Comparison of ENCODE assay signal across 8 mouse cellular contexts in genomic region chr10:8742872-8743271, GRCm38 (mm10).
DNase-seq lines count a peak whose midpoint lies in the region; ATAC-seq and TF ChIP-seq lines count a peak whose summit lies in the region.

No protein-coding gene starts in this region.

- peak; percentile 78 for ATAC-seq in forebrain, embryonic 14.5 days
- 0 out of 2 replicates have a peak, but pooled peaks have one; percentile 63 for ATAC-seq in megakaryocyte, adult 5-6 weeks (ENCODE audit: poor library complexity, severe bottlenecking)

- no peaks in the 10 kb centered on the region; the same call in 1 of the 2 replicates for H3K79me2 ChIP-seq in heart, adult 2 months (replicated peaks; ENCODE audit: control insufficient read depth, insufficient read depth, low read length)

- no peak for TF ChIP-seq POLR2A in heart, adult 2 months (IDR thresholded peaks at IDR 0.05; ENCODE audit: insufficient read depth, low read depth, low read length)
- TF ChIP-seq POLR2A in bone marrow, adult 2 months (IDR thresholded peaks at IDR 0.05; ENCODE audit: borderline replicate concordance, control insufficient read depth, low read depth, low read length): no peak

- H3K36me3 ChIP-seq in heart, adult 2 months (ENCODE audit: control insufficient read depth, insufficient read depth, low read length): peaks cover 4% of the 10 kb centered on the region
- H3K36me3 ChIP-seq in heart, embryonic 10.5 days: peaks cover 36% of the 10 kb centered on the region
- H3K36me3 ChIP-seq in forebrain, embryonic 14.5 days (ENCODE audit: control insufficient read depth, insufficient read depth, low read length): peaks cover 17% of the 10 kb centered on the region

- no peak overlapping the region for H3K4me2 ChIP-seq in forebrain, embryonic 14.5 days (ENCODE audit: low read length)

- peak; percentile 87 for TF ChIP-seq CTCF in heart, adult 2 months (IDR thresholded peaks at IDR 0.05)
- TF ChIP-seq CTCF in bone marrow, adult 2 months (IDR thresholded peaks at IDR 0.05; ENCODE audit: control insufficient read depth, insufficient read depth, low read length): peak; percentile 64

- TF ChIP-seq EP300 in heart, adult 2 months (IDR thresholded peaks at IDR 0.05; ENCODE audit: insufficient read depth, low read depth, low read length): peak; percentile 67; the same call in 1 of the 2 replicates

- H3K27ac ChIP-seq in heart, adult 2 months: no peak overlapping the region
- H3K27ac ChIP-seq in heart, embryonic 10.5 days: no peak overlapping the region
- H3K27ac ChIP-seq in bone marrow, adult 2 months (ENCODE audit: control insufficient read depth, insufficient read depth, low read depth, low read length, poor library complexity): no peak overlapping the region
- H3K27ac ChIP-seq in forebrain, embryonic 14.5 days (ENCODE audit: low read depth, low read length): no peak overlapping the region

- H3K9ac ChIP-seq in heart, adult 2 months (ENCODE audit: low read depth, low read length): no peak overlapping the region
- no peak overlapping the region for H3K9ac ChIP-seq in forebrain, embryonic 14.5 days (ENCODE audit: low read length)

- H3K9me3 ChIP-seq in heart, embryonic 10.5 days: no peaks in the 10 kb centered on the region
- no peaks in the 10 kb centered on the region for H3K9me3 ChIP-seq in forebrain, embryonic 14.5 days (replicated peaks; ENCODE audit: control insufficient read depth, low read length)

- no peaks in the 10 kb centered on the region for H3K4me1 ChIP-seq in heart, adult 2 months (ENCODE audit: control insufficient read depth, insufficient read depth, low read length)
- peaks cover 16% of the 10 kb centered on the region; the same call in 1 of the 2 replicates for H3K4me1 ChIP-seq in heart, embryonic 10.5 days
- no peaks in the 10 kb centered on the region for H3K4me1 ChIP-seq in bone marrow, adult 2 months (ENCODE audit: control insufficient read depth, insufficient read depth, low read length)
- H3K4me1 ChIP-seq in forebrain, embryonic 14.5 days (ENCODE audit: control insufficient read depth, insufficient read depth, low read length): no peaks in the 10 kb centered on the region

- intact Hi-C loops in heart, adult 2 months (cut with DNase I): loop anchor here (1.0 to 2.0 kb wide), 2 partner anchors 52 to 230 kb away; no protein-coding TSS in a partner anchor

- WGBS in heart, adult 2 months: 31% methylated on average over 2 of the region's 2 CpGs
- WGBS in heart, embryonic 10.5 days: 40% methylated on average over 2 of the region's 2 CpGs
- 37% methylated on average over 2 of the region's 2 CpGs for WGBS in bone marrow, adult 2 months
- WGBS in forebrain, embryonic 14.5 days: 43% methylated on average over 2 of the region's 2 CpGs

- peak; percentile 52 to 73 for DNase-seq in heart, adult 2 months
- no peak for DNase-seq in heart, embryonic 10.5 days (ENCODE audit: low spot score)
- DNase-seq in CD4-positive helper T cell, adult 2 months (ENCODE audit: low read depth, low spot score): peak; percentile 6
- DNase-seq in forebrain, embryonic 14.5 days (ENCODE audit: low spot score): peak; percentile 85
- peak; percentile 83 for DNase-seq in kidney, postnatal 10 days
- peak; percentile 53 for DNase-seq in telencephalon, adult 2 months (ENCODE audit: low read depth, low spot score)

- H3K27me3 ChIP-seq in heart, adult 2 months (ENCODE audit: control insufficient read depth, insufficient read depth, low read length): no peaks in the 10 kb centered on the region
- H3K27me3 ChIP-seq in heart, embryonic 10.5 days (ENCODE audit: insufficient read depth, poor library complexity, severe bottlenecking): no peaks in the 10 kb centered on the region
- H3K27me3 ChIP-seq in forebrain, embryonic 14.5 days (replicated peaks; ENCODE audit: control insufficient read depth, insufficient read depth, low read length): no peaks in the 10 kb centered on the region

- no peak overlapping the region for H3K4me3 ChIP-seq in heart, adult 2 months
- no peak overlapping the region for H3K4me3 ChIP-seq in heart, embryonic 10.5 days
- no peak overlapping the region for H3K4me3 ChIP-seq in bone marrow, adult 2 months (replicated peaks; ENCODE audit: control insufficient read depth, low read depth, low read length)
- H3K4me3 ChIP-seq in forebrain, embryonic 14.5 days (ENCODE audit: low read depth, low read length): no peak overlapping the region
